Mouse (Mus musculus) c-Kit-positive CD71-positive TER-119-positive erythroid progenitor cells, embryonic 14.5 days (primary cell): Measurements from ENCODE around the gene Ptafr.

Experiments used
- DNase-seq: peaks from one replicate; pipeline ENCODE4 v3.0.0-alpha.2; 2013; ENCODE audit warnings: low spot score

Ptafr gene

DNA sequence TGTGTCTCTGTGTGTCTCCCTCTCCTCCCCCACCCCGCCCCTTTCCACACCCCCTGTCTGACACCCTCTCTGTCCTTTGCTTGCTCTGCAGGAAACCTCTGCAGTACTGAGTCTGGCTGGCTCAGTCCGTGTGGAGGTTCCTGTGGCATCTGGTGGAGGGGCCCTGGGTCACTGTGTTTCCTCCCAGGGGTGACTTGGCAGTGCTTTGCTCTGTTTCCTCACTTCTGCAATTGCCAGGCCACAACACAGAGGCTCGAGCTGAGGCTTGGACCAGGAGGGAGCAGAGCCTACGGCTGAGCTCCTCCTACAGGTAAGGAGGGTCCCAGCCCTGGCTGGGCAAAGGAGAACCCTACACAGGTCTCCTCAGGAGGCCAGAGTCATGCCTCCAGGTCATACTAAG is at the start of gene Ptafr:
TSS of gene Ptafr (plus strand) at position 103 of the 400 bp plus-strand sequence.
- DNase-seq, result no peak

DNA sequence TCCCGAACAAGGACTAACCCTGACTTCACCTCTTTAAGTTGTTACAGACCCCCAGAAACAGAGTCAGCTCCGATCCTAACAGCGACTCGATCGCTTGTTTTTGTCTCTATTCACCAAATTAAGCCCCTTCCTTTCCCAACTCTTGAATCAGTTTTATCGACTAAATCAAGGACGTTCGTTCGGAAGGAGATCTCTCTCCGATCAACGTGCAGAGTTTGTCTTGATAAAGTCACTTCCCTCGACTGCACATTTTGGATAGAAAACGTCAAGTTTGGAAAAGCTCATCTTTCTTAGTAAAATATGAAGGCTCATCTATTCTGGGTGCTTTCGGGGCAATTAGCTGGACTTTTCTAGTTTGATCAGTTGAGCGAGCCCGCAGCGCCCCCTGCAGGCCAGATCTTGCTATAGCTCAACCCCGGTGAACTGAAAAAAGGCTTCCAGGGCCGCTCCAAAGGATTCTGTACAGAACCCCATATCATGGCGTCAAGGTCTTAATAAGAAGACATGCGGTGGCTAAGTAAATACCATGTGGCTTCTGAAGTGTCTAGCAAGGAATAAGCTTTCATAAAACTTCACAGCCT is 49.2 kb upstream of the Ptafr start:
- peak; percentile 91 for DNase-seq

- peak; percentile 96 for DNase-seq
Measured at GRCm38 (mm10) chr4:132515369-132516155, 48.3 kb upstream of the Ptafr start.

GRCm38 (mm10) chr4:132518066-132518465 is 45.8 kb upstream of the Ptafr start:
- DNase-seq, result no peak

- DNase-seq, result no peak
Measured at GRCm38 (mm10) chr4:132519188-132519587, 44.7 kb upstream of the Ptafr start.

DNA sequence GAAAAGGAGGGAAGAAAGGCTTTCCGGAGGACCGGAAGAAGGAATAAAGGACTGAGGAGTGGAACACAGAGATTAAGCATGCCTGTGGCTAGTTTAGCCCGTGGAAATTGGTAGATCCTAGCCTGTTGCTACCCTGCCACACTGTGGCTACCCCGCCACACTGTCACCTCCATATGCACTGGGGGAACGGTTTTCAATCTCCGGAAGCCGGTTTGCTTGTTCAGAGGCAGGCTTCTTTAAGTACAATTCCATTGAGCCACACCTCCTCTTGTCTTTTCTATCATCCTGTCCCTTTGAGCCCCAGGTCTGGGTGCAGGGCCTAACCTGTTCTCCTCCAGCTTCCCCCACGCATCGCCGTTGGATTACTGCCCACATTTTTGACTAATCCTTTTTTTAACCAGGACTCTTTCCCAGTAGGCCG is 39.5 kb upstream of the Ptafr start:
- DNase-seq, result no peak

DNA sequence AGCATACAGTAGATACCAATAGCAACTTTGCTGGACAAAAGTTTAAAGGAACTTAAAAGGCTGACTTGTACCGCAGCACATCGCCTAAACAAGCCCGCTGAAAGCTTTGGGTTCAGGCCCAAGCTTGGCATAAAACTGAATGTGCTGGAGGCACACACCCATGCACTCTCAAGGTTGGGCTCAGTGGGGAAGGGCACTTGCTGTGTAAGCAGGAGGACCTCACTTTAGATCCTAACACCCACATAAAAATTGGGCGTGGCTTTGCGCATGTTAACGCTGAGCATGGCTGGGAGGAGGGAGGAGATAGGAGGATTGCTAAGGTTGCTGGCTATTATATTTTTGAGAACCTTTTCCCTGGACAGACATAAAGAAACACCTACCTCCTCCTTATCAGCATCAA is 39.1 kb upstream of the Ptafr start:
- DNase-seq, result peak; percentile 55

GRCm38 (mm10) chr4:132526678-132527077 is 37.2 kb upstream of the Ptafr start:
- DNase-seq, result peak; percentile 60

- no peak for DNase-seq
Measured at GRCm38 (mm10) chr4:132527917-132528522, 35.8 kb upstream of the Ptafr start.

DNA sequence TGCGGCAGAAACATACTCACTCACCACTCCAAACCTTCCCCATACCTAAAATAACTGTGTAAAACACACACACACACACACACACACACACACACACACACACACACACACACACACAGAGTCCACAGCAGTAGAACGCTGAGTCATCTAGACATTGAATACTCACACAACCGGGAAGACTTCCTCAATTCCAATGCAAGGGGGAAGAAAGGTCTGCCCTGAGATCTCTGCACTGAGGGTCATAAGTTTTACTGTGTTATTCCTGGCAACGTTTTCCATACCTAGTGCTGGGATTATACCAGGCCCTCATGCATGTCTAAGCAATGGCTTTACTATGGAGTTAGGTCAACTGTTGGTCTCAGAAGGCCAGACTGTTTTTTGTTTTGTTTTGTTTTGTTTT is 34.5 kb upstream of the Ptafr start:
- peak; percentile 46 for DNase-seq

- peak; percentile 80 for DNase-seq
Measured at GRCm38 (mm10) chr4:132530033-132530804, 33.6 kb upstream of the Ptafr start.

DNA sequence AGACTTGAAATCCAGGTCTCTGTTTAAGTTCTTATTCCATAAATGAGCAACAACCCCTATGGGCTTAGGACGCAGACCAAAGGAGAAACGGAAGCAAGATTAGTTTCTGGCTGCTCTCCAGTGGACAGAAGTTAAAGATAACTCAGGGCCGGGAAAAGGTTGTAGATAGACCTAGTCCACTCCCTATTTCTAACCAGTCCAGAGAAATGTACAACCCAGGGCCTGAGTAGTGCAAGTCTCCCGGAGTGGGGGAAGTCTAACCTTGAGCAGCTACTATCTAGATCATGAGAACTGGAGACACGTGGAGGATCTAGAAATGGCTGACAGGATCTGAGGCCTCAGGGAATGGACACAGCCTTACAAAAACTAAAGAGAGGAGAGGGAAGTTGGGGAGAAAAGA is 31.4 kb upstream of the Ptafr start:
- DNase-seq, result peak; percentile 68

- peak; percentile 97 for DNase-seq
Measured at GRCm38 (mm10) chr4:132532981-132533916, 30.6 kb upstream of the Ptafr start, which contains the start of gene Atpif1. Atpif1 (minus strand) TSS chr4:132533659.

DNA sequence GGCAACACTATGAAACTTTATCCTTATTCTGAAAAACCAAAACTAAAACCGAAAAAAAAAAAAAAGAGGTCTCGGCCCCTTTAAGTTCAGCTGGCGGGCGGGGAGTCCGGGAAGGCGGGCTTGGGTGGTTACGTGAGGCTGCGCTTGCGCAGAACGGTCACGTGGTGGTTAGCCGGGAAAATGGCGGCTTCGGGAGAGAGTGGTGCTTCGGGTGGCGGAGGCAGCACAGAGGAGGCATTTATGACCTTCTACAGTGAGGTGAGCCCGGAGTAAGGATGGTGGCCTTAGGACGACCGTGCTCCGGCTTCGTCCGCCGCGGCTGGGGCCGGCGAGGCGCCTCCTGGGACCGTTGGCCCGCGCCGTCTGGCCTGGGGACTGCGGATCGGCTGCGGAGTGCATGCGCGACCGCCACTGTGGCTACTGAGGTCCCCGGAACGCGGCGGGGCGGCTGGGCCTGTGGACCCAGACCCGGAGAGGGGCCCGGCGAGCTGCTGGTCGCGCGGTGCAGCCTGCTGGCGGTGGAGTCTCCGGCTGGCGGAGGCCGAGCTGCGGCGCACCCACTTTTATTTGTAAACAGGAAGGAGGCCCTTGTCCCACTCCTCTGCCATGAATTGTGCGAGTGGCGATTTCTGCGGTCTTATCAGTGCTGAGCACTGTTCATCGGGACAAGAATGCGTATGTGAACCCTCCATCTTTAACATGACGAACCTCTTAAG is 28.3 kb upstream of the Ptafr start, which contains the start of gene Dnajc8:
TSS of gene Dnajc8 (plus strand) at position 145 of the 716 bp plus-strand sequence.
- peak; percentile 95 for DNase-seq

DNA sequence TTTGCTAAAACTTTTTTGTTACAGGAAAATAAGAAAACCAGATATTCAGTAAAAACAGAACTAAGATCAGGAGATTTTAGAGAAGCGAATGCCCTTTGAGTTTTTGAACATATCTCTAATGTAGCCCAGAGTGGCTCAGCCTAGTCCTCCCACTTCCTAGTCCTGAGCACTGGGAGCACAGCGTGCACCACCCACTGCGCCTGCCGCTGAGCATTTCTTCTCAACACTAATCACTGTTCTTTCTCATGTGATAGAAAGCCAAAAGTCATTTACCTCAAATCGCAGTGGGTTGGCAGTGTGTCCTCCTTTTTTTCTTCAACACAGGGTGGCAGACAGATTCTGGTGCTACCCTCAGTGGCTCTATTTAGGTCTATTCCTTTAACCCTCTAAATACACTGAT is 24.4 kb upstream of the Ptafr start:
- no peak for DNase-seq

- no peak for DNase-seq
Measured at GRCm38 (mm10) chr4:132541413-132541812, 22.5 kb upstream of the Ptafr start.

- no peak for DNase-seq
Measured at GRCm38 (mm10) chr4:132542724-132543123, 21.1 kb upstream of the Ptafr start.

- peak; percentile 74 for DNase-seq
Measured at GRCm38 (mm10) chr4:132545851-132546250, 18.0 kb upstream of the Ptafr start.

DNA sequence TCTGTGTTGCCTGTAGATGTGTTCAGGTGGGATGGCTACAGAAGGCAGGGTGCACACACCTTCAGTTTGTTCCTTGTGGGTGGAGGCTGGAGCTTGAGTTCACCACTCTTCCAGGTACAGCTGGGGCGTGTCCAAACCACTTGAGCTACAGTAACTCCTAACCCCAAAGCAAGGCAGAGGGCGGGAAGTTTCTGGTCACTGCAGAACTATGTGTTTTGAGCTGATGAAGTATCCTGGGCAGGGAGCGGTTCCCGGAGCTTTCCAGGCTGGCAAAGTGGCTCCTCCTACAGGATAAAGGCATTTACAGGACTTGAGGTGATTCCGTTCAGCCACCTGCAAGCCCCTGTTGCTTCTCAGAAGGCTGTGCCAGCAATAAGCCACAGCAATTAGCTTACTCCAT is 9.6 kb upstream of the Ptafr start:
- DNase-seq, result no peak

- no peak for DNase-seq
Measured at GRCm38 (mm10) chr4:132554653-132555052, 9.2 kb upstream of the Ptafr start.
